Comparison of ENCODE assay signal across 16 mouse cellular contexts in genomic region chr12:116943883-116944282, GRCm38 (mm10).
DNase-seq lines count a peak whose midpoint lies in the region; ATAC-seq and TF ChIP-seq lines count a peak whose summit lies in the region.
"Had no signal": no experiment of that assay in that cellular context is flagged by ENCODE, and none has a peak within 500 bp of the region (broad histone marks: within the 10 kb centered on the region; RNA-seq: fewer than 3 reads in every experiment).

No protein-coding gene starts in this region.

- TF ChIP-seq CTCF in hindbrain, postnatal 0 days (IDR thresholded peaks at IDR 0.05; ENCODE audit: low read depth) = peak; percentile 48; the same call in 1 of the 2 replicates

- H3K36me3 ChIP-seq in forebrain, embryonic 14.5 days (ENCODE audit: control insufficient read depth, insufficient read depth, low read length) = no peaks in the 10 kb centered on the region
- H3K36me3 ChIP-seq in forebrain, embryonic 12.5 days (replicated peaks) = no peaks in the 10 kb centered on the region
- H3K36me3 ChIP-seq in hindbrain, postnatal 0 days (ENCODE audit: insufficient read depth, low read length) = no peaks in the 10 kb centered on the region
- H3K36me3 ChIP-seq in hindbrain, embryonic 14.5 days (replicated peaks; ENCODE audit: control insufficient read depth, insufficient read depth) = no peaks in the 10 kb centered on the region
- H3K36me3 ChIP-seq in forebrain, embryonic 16.5 days (ENCODE audit: control insufficient read depth, insufficient read depth) = no peaks in the 10 kb centered on the region
- H3K36me3 ChIP-seq: embryonic facial prominence, embryonic 10.5 days; intestine, embryonic 15.5 days had no signal

- no peaks in the 10 kb centered on the region for H3K27me3 ChIP-seq in forebrain, embryonic 14.5 days (replicated peaks; ENCODE audit: control insufficient read depth, insufficient read depth, low read length)
- peaks cover 65% of the 10 kb centered on the region for H3K27me3 ChIP-seq in forebrain, embryonic 12.5 days
- H3K27me3 ChIP-seq in hindbrain, postnatal 0 days (ENCODE audit: insufficient read depth, low read length) = no peaks in the 10 kb centered on the region
- H3K27me3 ChIP-seq in hindbrain, embryonic 14.5 days (ENCODE audit: control insufficient read depth, insufficient read depth, low read length) = no peaks in the 10 kb centered on the region
- H3K27me3 ChIP-seq in forebrain, embryonic 16.5 days (replicated peaks; ENCODE audit: control insufficient read depth, insufficient read depth, low read length) = 0 out of 2 replicates have a peak, but pooled peaks cover under 1% of the 10 kb centered on the region
- H3K27me3 ChIP-seq: intestine, embryonic 15.5 days had no signal

- H3K4me1 ChIP-seq in forebrain, embryonic 14.5 days (ENCODE audit: control insufficient read depth, insufficient read depth, low read length) = peaks cover 2% of the 10 kb centered on the region
- peaks cover 25% of the 10 kb centered on the region for H3K4me1 ChIP-seq in forebrain, embryonic 12.5 days
- no peaks in the 10 kb centered on the region for H3K4me1 ChIP-seq in hindbrain, postnatal 0 days (ENCODE audit: insufficient read depth, low read length)
- peaks cover 8% of the 10 kb centered on the region; the same call in 1 of the 2 replicates for H3K4me1 ChIP-seq in hindbrain, embryonic 14.5 days (replicated peaks; ENCODE audit: control insufficient read depth, insufficient read depth, low read length)
- no peaks in the 10 kb centered on the region for H3K4me1 ChIP-seq in forebrain, embryonic 16.5 days (replicated peaks; ENCODE audit: control insufficient read depth, insufficient read depth, low read length)
- H3K4me1 ChIP-seq: intestine, embryonic 15.5 days had no signal

- DNase-seq in forebrain, embryonic 14.5 days (ENCODE audit: low spot score) = peak; percentile 39
- peak; percentile 65 for DNase-seq in hindbrain, postnatal 0 days (ENCODE audit: low spot score)
- no peak for DNase-seq in hindbrain, embryonic 14.5 days (ENCODE audit: low spot score)
- no peak for DNase-seq in frontal cortex, adult 2 months (ENCODE audit: extremely low spot score in 1 of 2, low spot score in 1 of 2)
- DNase-seq: adrenal gland, adult 2 months; adrenal gland, postnatal 25 days; cerebellum, adult 9-10 months; gastrocnemius, postnatal 36 days; heart, adult 11 months; heart, postnatal 10 days; heart, postnatal 4 days; kidney, adult 18-20 months had no signal

- no peaks in the 10 kb centered on the region for H3K9me3 ChIP-seq in forebrain, embryonic 14.5 days (replicated peaks; ENCODE audit: control insufficient read depth, low read length)
- H3K9me3 ChIP-seq in forebrain, embryonic 12.5 days = no peaks in the 10 kb centered on the region
- no peaks in the 10 kb centered on the region for H3K9me3 ChIP-seq in hindbrain, postnatal 0 days (ENCODE audit: low read length)
- no peaks in the 10 kb centered on the region for H3K9me3 ChIP-seq in hindbrain, embryonic 14.5 days (ENCODE audit: control insufficient read depth, low read length)
- no peaks in the 10 kb centered on the region for H3K9me3 ChIP-seq in forebrain, embryonic 16.5 days (ENCODE audit: control insufficient read depth, low read length)
- H3K9me3 ChIP-seq: embryonic facial prominence, embryonic 10.5 days; intestine, embryonic 15.5 days had no signal

- peak; percentile 29; the same call in 1 of the 2 replicates for ATAC-seq in forebrain, embryonic 14.5 days
- ATAC-seq in forebrain, embryonic 12.5 days (ENCODE audit: low FRiP score) = no peak
- peak; percentile 82 for ATAC-seq in hindbrain, postnatal 0 days
- ATAC-seq in hindbrain, embryonic 14.5 days (ENCODE audit: low FRiP score) = no peak
- ATAC-seq in forebrain, embryonic 16.5 days = peak; percentile 71; the same call in 1 of the 2 replicates
- ATAC-seq: intestine, embryonic 15.5 days had no signal

- WGBS in forebrain, embryonic 14.5 days = 74% methylated on average over 5 of the region's 5 CpGs
- WGBS in forebrain, embryonic 12.5 days = 88% methylated on average over 5 of the region's 5 CpGs
- whole genome bisulfite sequencing in hindbrain, postnatal 0 days = 54% methylated on average over 5 of the region's 5 CpGs
- WGBS in hindbrain, embryonic 14.5 days = 80% methylated on average over 5 of the region's 5 CpGs
- WGBS in forebrain, embryonic 16.5 days = 55% methylated on average over 5 of the region's 5 CpGs

- H3K4me2 ChIP-seq in forebrain, embryonic 14.5 days (ENCODE audit: low read length) = no peak overlapping the region
- no peak overlapping the region for H3K4me2 ChIP-seq in forebrain, embryonic 12.5 days
- no peak overlapping the region for H3K4me2 ChIP-seq in hindbrain, postnatal 0 days (ENCODE audit: low read depth, low read length)
- no peak overlapping the region for H3K4me2 ChIP-seq in hindbrain, embryonic 14.5 days (replicated peaks)
- H3K4me2 ChIP-seq in forebrain, embryonic 16.5 days (ENCODE audit: low read length) = no peak overlapping the region
- H3K4me2 ChIP-seq: intestine, embryonic 15.5 days had no signal

- H3K9ac ChIP-seq in forebrain, embryonic 14.5 days (ENCODE audit: low read length) = no peak overlapping the region
- no peak overlapping the region for H3K9ac ChIP-seq in forebrain, embryonic 12.5 days
- no peak overlapping the region for H3K9ac ChIP-seq in hindbrain, postnatal 0 days (replicated peaks; ENCODE audit: low read length)
- no peak overlapping the region for H3K9ac ChIP-seq in hindbrain, embryonic 14.5 days
- H3K9ac ChIP-seq in forebrain, embryonic 16.5 days (replicated peaks; ENCODE audit: low read depth, low read length) = no peak overlapping the region
- H3K9ac ChIP-seq: intestine, embryonic 15.5 days had no signal

- no peak overlapping the region for H3K27ac ChIP-seq in forebrain, embryonic 14.5 days (ENCODE audit: low read depth, low read length)
- H3K27ac ChIP-seq in forebrain, embryonic 12.5 days = no peak overlapping the region
- no peak overlapping the region for H3K27ac ChIP-seq in hindbrain, postnatal 0 days
- H3K27ac ChIP-seq in hindbrain, embryonic 14.5 days = no peak overlapping the region
- no peak overlapping the region for H3K27ac ChIP-seq in forebrain, embryonic 16.5 days (ENCODE audit: low read length)
- H3K27ac ChIP-seq: embryonic facial prominence, embryonic 10.5 days; intestine, embryonic 15.5 days had no signal

- no peak overlapping the region for H3K4me3 ChIP-seq in forebrain, embryonic 14.5 days (ENCODE audit: low read depth, low read length)
- no peak overlapping the region for H3K4me3 ChIP-seq in forebrain, embryonic 12.5 days (replicated peaks)
- no peak overlapping the region for H3K4me3 ChIP-seq in hindbrain, postnatal 0 days (ENCODE audit: low read length)
- H3K4me3 ChIP-seq in hindbrain, embryonic 14.5 days (replicated peaks; ENCODE audit: low read length) = no peak overlapping the region
- H3K4me3 ChIP-seq in forebrain, embryonic 16.5 days (replicated peaks; ENCODE audit: low read length) = no peak overlapping the region
- H3K4me3 ChIP-seq: embryonic facial prominence, embryonic 10.5 days; intestine, embryonic 15.5 days had no signal

Comparison
In these comparisons a context has a peak if more than half of its experiments do, and no peak if none do; other contexts are left out.
1. ATAC-seq: peak in forebrain, embryonic 14.5 days (single experiment), hindbrain, postnatal 0 days (single experiment) and forebrain, embryonic 16.5 days (single experiment); none in forebrain, embryonic 12.5 days (single experiment) and hindbrain, embryonic 14.5 days (single experiment).
2. DNase-seq: peak in forebrain, embryonic 14.5 days (single experiment) and hindbrain, postnatal 0 days (single experiment); none in hindbrain, embryonic 14.5 days (single experiment) and frontal cortex, adult 2 months (0 of 2).